10 mouse cellular contexts compared by ENCODE assay signal in the genomic region with DNA sequence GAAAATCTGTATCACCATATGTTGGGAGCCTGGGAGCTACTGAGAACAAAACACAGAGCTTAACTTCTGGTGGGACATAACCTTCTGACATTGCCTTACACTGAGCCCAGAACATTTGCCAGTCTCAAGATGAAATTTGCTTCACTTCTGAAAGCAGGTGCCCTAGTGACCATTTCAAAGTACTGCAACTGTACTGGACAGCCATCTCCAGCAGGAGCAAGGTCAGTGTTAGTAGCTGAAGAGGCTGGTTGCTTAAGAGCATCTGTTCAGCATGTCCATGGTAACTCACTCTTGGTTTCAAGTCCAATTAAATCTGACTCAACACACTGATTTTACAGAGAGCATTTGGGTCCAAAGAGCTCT. TPM values are rescaled to one million over a fixed set of nuclear protein-coding genes. Genes with fewer than 3 reads are reported as not detected.
DNase-seq lines count a peak whose midpoint lies in the region; ATAC-seq and TF ChIP-seq lines count a peak whose summit lies in the region.
"Had no signal": no experiment of that assay in that cellular context is flagged by ENCODE, and none has a peak within 500 bp of the region (broad histone marks: within the 10 kb centered on the region; RNA-seq: fewer than 3 reads in every experiment).

No protein-coding gene starts in this region.

- peak; percentile 62 for TF ChIP-seq CTCF in intestine, postnatal 0 days (IDR thresholded peaks at IDR 0.05; ENCODE audit: low read depth)

- no peak overlapping the region for H3K27ac ChIP-seq in intestine, postnatal 0 days (ENCODE audit: low read depth, low read length)
- H3K27ac ChIP-seq in intestine, embryonic 15.5 days = no peak overlapping the region
- no peak overlapping the region for H3K27ac ChIP-seq in neural tube, embryonic 14.5 days (ENCODE audit: low read depth, low read length)
- no peak overlapping the region for H3K27ac ChIP-seq in intestine, embryonic 16.5 days (ENCODE audit: low read length)
- H3K27ac ChIP-seq: hindbrain, embryonic 14.5 days had no signal

- no peak overlapping the region for H3K4me2 ChIP-seq in intestine, postnatal 0 days (replicated peaks; ENCODE audit: low read depth)
- H3K4me2 ChIP-seq in intestine, embryonic 15.5 days (replicated peaks) = no peak overlapping the region
- no peak overlapping the region for H3K4me2 ChIP-seq in neural tube, embryonic 14.5 days (ENCODE audit: low read depth, low read length)
- H3K4me2 ChIP-seq in intestine, embryonic 16.5 days (ENCODE audit: low read depth, low read length) = no peak overlapping the region
- H3K4me2 ChIP-seq: hindbrain, embryonic 14.5 days had no signal

- no peak overlapping the region for H3K4me3 ChIP-seq in intestine, postnatal 0 days (ENCODE audit: low read depth, low read length)
- no peak overlapping the region for H3K4me3 ChIP-seq in intestine, embryonic 15.5 days (replicated peaks)
- no peak overlapping the region for H3K4me3 ChIP-seq in neural tube, embryonic 14.5 days (ENCODE audit: low read depth, low read length)
- no peak overlapping the region for H3K4me3 ChIP-seq in intestine, embryonic 16.5 days (ENCODE audit: low read length)

- H3K36me3 ChIP-seq in intestine, postnatal 0 days (ENCODE audit: control insufficient read depth, insufficient read depth) = no peaks in the 10 kb centered on the region
- no peaks in the 10 kb centered on the region for H3K36me3 ChIP-seq in intestine, embryonic 15.5 days
- no peaks in the 10 kb centered on the region for H3K36me3 ChIP-seq in neural tube, embryonic 14.5 days (ENCODE audit: control insufficient read depth, insufficient read depth, low read length)
- H3K36me3 ChIP-seq in intestine, embryonic 16.5 days (ENCODE audit: control insufficient read depth, insufficient read depth, low read length) = no peaks in the 10 kb centered on the region

- no peak for ATAC-seq in intestine, postnatal 0 days
- no peak for ATAC-seq in intestine, embryonic 15.5 days
- 0 out of 2 replicates have a peak, but pooled peaks have one; percentile 24 for ATAC-seq in neural tube, embryonic 14.5 days (ENCODE audit: low read depth)
- no peak for ATAC-seq in intestine, embryonic 16.5 days

- H3K9me3 ChIP-seq in intestine, postnatal 0 days (ENCODE audit: control insufficient read depth) = no peaks in the 10 kb centered on the region
- no peaks in the 10 kb centered on the region for H3K9me3 ChIP-seq in intestine, embryonic 15.5 days
- H3K9me3 ChIP-seq in neural tube, embryonic 14.5 days (ENCODE audit: control insufficient read depth, low read length) = no peaks in the 10 kb centered on the region
- H3K9me3 ChIP-seq in intestine, embryonic 16.5 days (ENCODE audit: control insufficient read depth, low read length) = no peaks in the 10 kb centered on the region

- no peaks in the 10 kb centered on the region for H3K4me1 ChIP-seq in intestine, postnatal 0 days (replicated peaks; ENCODE audit: control insufficient read depth, insufficient read depth, low read length)
- no peaks in the 10 kb centered on the region for H3K4me1 ChIP-seq in intestine, embryonic 15.5 days (replicated peaks)
- H3K4me1 ChIP-seq in neural tube, embryonic 14.5 days (ENCODE audit: control insufficient read depth, insufficient read depth, low read length) = no peaks in the 10 kb centered on the region
- H3K4me1 ChIP-seq in intestine, embryonic 16.5 days (ENCODE audit: control insufficient read depth, insufficient read depth, low read length) = no peaks in the 10 kb centered on the region

- H3K27me3 ChIP-seq in intestine, postnatal 0 days (replicated peaks; ENCODE audit: control insufficient read depth, insufficient read depth, low read length) = no peaks in the 10 kb centered on the region
- no peaks in the 10 kb centered on the region for H3K27me3 ChIP-seq in intestine, embryonic 15.5 days (replicated peaks)
- no peaks in the 10 kb centered on the region for H3K27me3 ChIP-seq in neural tube, embryonic 14.5 days (ENCODE audit: control insufficient read depth, insufficient read depth, low read length)
- no peaks in the 10 kb centered on the region for H3K27me3 ChIP-seq in intestine, embryonic 16.5 days (replicated peaks; ENCODE audit: control insufficient read depth, insufficient read depth, low read length)

- no peak for DNase-seq in neural tube, embryonic 10.5 days (ENCODE audit: extremely low spot score, low spot score)
- DNase-seq in embryo, embryonic 11 days = peak; percentile 29
- no peak for DNase-seq in spleen, postnatal 10 days (ENCODE audit: low spot score in 2 of 2)
- no peak for DNase-seq in cerebellum, postnatal 36 days
- DNase-seq: cerebellum, adult 9-11 months had no signal

- no peak overlapping the region for H3K9ac ChIP-seq in intestine, postnatal 0 days (ENCODE audit: low read depth, low read length)
- H3K9ac ChIP-seq in intestine, embryonic 15.5 days = no peak overlapping the region
- H3K9ac ChIP-seq in neural tube, embryonic 14.5 days (replicated peaks; ENCODE audit: low read depth, low read length) = no peak overlapping the region
- no peak overlapping the region for H3K9ac ChIP-seq in intestine, embryonic 16.5 days (ENCODE audit: low read depth, low read length)
- H3K9ac ChIP-seq: hindbrain, embryonic 14.5 days had no signal

RNA-seq across cellular contexts. Expression of a gene that starts 16.8 kb away (rescaled TPM):
- polyA plus RNA-seq in intestine, postnatal 0 days (2015; fragmentation: Nextera tagmentation; extraction: Ambion mirVana) = 8.1 and 8.2 TPM in 2 replicates
- 41.2 and 42.4 TPM in 2 replicates for polyA plus RNA-seq in intestine, embryonic 15.5 days (2015; fragmentation: Nextera tagmentation; extraction: Ambion mirVana)
- polyA plus RNA-seq in neural tube, embryonic 14.5 days (2014; fragmentation: Nextera tagmentation; extraction: Ambion mirVana) = 2.4 and 3.9 TPM in 2 replicates
- polyA plus RNA-seq in intestine, embryonic 16.5 days (2015; fragmentation: Nextera tagmentation; extraction: Ambion mirVana) = 31.9 and 33.0 TPM in 2 replicates
